Mouse (Mus musculus) liver, adult 2 months (tissue): ENCODE results near the gene Eif3l.

Source experiments
- CTCF ChIP-seq: fragments of 200-500 bp; IDR thresholded peaks from 2 replicates; pipeline ENCODE4 v1.5.1; 2011; ENCODE audit warnings: low read depth, low read length, control low read depth
- POLR2A ChIP-seq: fragments of 200-500 bp; IDR thresholded peaks from 2 replicates; pipeline ENCODE4 v1.6.1; 2011; ENCODE audit warnings: low read length, control low read depth; ENCODE audit not compliant: insufficient read depth; ENCODE audit errors: extremely low read depth

DNA sequence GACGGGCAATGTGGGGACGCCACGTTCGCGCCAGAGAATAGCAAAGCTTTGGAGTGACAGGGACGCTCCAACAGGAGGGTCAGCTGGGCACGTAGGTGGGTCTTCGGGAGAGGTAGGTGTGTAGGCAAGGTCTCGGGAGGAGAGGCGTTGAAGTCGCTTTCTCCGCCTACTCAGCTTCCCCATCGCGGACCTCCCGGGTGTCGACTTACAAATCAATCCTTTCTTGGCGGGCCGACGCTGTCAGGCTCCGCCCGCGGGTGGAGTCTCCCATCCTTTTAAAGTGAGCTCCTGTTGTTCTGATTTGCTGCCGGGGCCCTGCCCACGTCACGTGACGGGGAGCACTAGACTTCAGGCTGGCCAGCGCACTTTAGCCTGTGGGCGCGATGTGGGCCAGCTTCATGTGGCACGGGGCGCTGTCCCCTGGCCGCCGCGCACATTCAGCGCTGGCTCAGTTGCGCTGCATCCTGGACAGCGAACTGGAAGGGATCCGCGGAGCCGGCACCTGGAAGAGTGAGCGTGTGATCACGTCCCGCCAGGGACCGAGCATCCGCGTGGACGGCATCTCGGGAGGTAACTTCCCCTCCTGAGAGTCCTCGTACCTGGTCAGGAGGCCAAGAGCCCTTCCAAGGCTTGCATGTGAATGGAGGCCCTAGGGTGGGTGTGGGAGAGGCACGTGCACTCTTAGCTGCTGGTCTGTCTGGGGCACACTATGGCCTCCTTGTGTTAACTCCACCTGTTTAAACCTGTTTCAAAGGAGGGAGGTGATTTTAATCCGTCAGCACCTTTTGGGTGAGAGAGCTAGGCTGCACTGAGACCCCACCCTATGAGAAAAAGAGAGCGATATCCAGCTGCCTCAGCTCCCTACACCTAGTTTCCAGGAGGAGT, 44.2 kb upstream of the Eif3l start:
- TF ChIP-seq POLR2A: peak; percentile 90
- TF ChIP-seq CTCF: no peak
